Mouse (Mus musculus) fat pad, adult 2 months (tissue): ENCODE data around the gene Dcn.

Experiments
- DNase-seq: peaks from one replicate; pipeline ENCODE4 v3.0.0-alpha.2; 2011; ENCODE audit warnings: low read depth, low spot score; ENCODE audit errors: extremely low read depth

Gene Dcn

GRCm38 (mm10) chr10:97479004-97479766 lies at the start of gene Dcn:
Gene Dcn, plus strand, starts transcription at chr10:97479609.
- no peak for DNase-seq

GRCm38 (mm10) chr10:97436662-97437061 lies 42.7 kb upstream of the Dcn start:
- DNase-seq, result no peak

DNA sequence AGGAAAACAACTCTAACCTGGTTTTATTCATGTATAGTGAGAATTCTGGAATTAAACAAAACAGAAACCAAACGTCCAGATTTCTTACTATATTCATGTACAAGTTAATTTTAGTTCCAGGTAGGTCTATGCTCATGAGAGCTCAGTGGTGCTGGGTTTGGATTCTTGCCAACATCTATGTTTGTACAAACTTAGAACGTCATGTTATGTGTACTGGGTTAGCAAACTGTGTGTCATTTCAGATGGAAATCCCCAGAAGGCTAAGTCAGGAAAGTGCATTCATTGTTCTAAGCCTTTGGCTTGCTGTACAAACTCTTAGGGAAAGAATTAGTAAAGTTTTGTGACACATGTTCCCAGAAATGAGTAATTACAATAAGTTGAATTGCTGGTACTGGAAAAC lies 37.1 kb upstream of the Dcn start:
- DNase-seq, result no peak

DNA sequence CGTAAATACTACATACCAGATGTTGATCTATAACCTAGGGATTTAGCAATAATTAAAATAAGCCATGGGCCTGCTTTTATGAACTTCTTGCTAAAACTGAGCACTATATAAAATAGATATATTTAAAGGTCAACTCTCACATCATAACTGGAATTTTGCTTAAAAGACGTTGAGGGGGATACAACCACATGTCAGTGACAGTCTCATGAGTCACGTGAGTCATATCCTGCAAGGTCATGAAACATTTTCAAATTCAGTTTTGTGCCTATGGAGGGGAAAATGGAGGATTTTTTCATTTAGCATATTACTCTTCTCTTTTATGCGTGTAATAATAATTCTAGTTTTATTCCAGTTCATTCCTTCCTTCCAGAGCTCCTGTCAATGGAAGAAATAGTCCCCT lies 32.9 kb upstream of the Dcn start:
- DNase-seq, result no peak

DNA sequence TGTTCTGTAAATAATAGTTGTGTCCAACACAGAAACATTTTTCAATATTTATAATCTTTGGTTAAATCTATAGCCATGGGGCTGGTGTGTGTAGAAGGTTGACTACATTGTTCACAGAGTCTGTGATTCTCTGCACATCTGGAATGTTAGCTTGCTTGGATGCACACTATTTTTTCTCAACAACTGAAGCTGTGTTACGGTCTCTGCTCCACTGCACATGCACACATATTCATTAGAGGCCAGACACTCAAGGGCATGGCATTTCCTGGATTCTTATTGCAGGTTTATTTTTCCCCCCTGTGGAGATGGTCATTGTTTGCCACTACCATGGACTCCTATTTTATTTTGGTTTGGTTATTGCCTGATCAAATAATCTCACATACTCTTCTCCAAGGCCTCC lies 26.5 kb upstream of the Dcn start:
- no peak for DNase-seq

DNA sequence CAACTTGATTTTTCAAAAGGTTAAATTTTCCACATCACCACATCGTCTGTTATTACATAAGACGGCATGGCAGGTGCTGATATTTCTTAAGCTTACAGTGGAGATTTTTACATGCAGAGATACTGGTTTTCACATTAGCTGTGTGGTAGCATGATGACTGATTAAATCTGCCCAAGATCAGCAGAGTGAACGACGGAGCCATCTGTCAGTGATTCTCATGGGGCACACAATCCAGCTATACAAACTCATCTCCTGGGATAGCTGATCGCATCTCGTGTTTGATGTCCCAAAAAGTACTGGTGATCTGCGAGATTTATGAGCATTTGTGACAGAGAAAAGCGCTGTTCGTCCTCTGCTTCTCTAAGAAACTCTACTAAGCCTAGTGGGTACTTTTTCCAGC lies 25.9 kb upstream of the Dcn start:
- DNase-seq, result no peak

- DNase-seq, result no peak
Measured at GRCm38 (mm10) chr10:97456993-97457392, 22.4 kb upstream of the Dcn start.

DNA sequence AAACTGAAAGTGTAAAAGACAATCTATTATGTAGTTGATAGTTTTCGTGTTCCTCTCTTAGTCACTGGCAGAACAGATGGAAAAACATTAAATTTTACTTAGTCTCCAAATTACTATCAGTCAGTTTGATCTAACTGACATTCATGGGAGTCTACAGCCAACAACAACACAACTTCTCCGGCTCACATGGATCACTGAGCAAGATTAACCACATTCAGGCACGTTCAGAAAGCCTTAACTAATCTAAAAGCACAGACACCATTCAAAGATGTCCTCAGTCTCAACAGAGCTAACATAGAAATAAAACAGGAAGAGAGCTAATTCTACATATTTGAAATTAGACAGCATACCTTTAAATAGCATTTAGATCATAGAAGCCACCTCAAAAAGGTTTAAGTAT lies 12.6 kb upstream of the Dcn start:
- no peak for DNase-seq

GRCm38 (mm10) chr10:97469411-97470140 lies 9.8 kb upstream of the Dcn start:
- DNase-seq, result peak; percentile 14

- DNase-seq, result no peak
Measured at GRCm38 (mm10) chr10:97475460-97475859, 3.9 kb upstream of the Dcn start.

- no peak for DNase-seq
Measured at GRCm38 (mm10) chr10:97478259-97478658, 1.1 kb upstream of the Dcn start.

DNA sequence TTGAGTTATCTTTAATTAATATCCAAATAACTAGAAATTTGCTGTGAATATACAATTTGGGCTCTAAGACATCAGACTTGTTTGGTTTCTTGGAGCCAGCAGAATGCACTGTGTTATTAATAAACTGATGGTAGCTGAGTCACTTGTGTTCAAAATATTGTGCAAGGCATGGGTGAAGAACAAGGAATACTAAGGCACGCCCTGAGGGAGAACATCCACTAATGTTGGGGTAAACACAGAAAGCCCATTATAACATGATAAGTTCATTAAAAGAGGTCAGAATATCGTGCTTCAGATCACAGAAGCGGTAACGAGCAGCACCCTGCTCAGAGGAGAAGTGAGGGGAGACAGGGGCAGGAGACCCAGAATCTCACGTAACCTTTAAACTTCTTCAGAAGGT lies 2.7 kb downstream of the Dcn start:
- DNase-seq, result no peak

DNA sequence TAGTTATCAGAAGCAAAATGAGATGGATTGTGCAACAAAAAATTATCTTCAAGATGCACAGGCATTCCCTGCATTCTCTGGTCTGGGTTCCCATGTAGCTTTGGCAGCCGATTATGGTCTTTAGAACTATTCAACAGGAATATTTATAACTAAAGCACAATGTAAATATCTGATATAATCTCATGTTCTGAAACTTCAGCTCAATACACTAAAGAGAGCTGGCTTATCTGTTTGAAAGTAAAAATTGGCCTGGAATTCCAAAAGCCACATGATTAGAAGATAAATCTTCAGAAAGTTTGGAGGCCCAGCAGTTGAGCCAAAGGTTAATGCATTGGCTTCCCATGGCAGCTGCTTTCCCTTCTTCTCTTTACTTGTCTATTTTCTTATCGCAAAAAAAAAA lies 4.6 kb downstream of the Dcn start:
- no peak for DNase-seq

GRCm38 (mm10) chr10:97485151-97485550 lies 5.7 kb downstream of the Dcn start:
- no peak for DNase-seq

- DNase-seq, result no peak
Measured at GRCm38 (mm10) chr10:97486085-97486484, 6.7 kb downstream of the Dcn start.

DNA sequence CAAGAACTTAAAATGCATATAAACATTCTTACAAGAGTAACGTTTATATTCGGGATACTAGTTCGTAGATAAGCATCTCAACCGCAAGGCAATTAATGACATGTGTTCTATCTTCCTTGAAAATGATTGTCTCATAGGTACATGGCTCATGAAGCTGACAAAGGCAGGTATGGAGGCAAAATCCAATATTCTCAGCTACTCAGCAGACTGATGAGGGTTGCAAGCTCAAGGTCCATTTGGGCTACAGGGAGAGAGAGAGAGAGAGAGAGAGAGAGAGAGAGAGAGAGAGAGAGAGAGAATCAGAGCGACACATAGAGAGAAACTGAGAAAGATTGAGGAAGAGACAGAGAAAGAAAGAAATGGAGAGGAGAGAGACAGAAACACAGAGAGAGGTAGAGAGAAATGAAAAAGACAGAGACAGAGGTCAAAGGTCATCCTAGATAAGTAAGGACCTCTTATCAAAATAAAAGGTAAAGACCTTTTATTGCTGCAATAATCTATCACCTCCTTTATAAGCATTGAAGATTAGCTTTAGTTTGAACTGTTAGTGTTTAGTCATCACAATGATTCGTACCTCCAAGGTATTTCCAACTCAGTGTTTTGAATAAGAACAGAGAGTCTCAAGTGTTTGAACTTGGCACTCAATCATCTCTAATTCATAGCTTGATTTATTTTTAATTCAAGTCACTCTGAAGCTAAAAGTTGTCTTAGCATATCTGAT lies 8.0 kb downstream of the Dcn start:
- no peak for DNase-seq

- no peak for DNase-seq
Measured at GRCm38 (mm10) chr10:97492367-97492980, 13.1 kb downstream of the Dcn start.

- no peak for DNase-seq
Measured at GRCm38 (mm10) chr10:97497646-97498045, 18.2 kb downstream of the Dcn start.

- no peak for DNase-seq
Measured at GRCm38 (mm10) chr10:97523366-97523765, 44.0 kb downstream of the Dcn start.

GRCm38 (mm10) chr10:97535697-97536096 lies 56.3 kb downstream of the Dcn start:
- DNase-seq, result no peak

- no peak for DNase-seq
Measured at GRCm38 (mm10) chr10:97536921-97537320, 57.5 kb downstream of the Dcn start.
